Mouse (Mus musculus): ENCODE results near the gene Lrsam1. TPM values are rescaled to one million over a fixed set of nuclear protein-coding genes. Genes with fewer than 3 reads are reported as not detected.
A peak's percentile ranks its signal among the peaks of the same experiment; 100 is the strongest.

Gene Lrsam1
- polyA plus RNA-seq, 1 experiment from 2014 or later: 12.2 TPM

DNA sequence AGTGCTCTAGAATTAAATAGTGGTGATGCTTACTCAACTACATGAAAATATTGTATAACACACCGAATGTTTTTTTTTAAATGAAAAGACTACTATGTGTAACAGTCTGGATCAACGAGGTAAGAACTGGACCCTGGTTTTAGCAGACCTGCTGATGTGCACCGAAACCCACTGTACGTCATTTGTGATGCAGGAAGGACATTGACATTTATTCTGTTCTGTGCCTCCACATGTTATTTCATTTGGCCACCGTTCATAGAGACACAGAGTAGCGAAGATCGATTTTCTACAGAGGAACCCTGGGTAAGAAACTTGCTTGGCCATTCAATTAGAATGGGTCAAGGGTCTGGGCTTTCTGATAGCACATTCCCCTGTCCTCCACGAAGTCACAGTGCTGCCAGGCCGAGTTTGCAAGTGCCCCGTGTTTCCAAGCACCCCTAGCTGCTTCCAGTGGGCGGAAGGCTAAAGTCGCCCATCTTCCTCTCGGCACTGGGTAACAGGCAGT is 4.8 kb upstream of the Lrsam1 start:
- Histone ChIP-seq H3K27ac (peak overlapping the region; percentile 99), H3K4me1 (peaks cover 48% of the 10 kb centered on the region), H3K27me3 (no peaks in the 10 kb centered on the region), H3K9me3 (replicated peaks) (no peaks in the 10 kb centered on the region), H3K9ac (peak overlapping the region; percentile 81), H3K4me3 (replicated peaks) (peak overlapping the region; percentile 56), H3K36me3 (peaks cover 27% of the 10 kb centered on the region), H3K4me2 (peak overlapping the region; percentile 90)
- 7% methylated on average over 13 of the region's 13 CpGs for WGBS
- ATAC-seq (replicated peaks; ENCODE audit: low FRiP score): no peak; the same call in 1 of the 2 replicates

DNA sequence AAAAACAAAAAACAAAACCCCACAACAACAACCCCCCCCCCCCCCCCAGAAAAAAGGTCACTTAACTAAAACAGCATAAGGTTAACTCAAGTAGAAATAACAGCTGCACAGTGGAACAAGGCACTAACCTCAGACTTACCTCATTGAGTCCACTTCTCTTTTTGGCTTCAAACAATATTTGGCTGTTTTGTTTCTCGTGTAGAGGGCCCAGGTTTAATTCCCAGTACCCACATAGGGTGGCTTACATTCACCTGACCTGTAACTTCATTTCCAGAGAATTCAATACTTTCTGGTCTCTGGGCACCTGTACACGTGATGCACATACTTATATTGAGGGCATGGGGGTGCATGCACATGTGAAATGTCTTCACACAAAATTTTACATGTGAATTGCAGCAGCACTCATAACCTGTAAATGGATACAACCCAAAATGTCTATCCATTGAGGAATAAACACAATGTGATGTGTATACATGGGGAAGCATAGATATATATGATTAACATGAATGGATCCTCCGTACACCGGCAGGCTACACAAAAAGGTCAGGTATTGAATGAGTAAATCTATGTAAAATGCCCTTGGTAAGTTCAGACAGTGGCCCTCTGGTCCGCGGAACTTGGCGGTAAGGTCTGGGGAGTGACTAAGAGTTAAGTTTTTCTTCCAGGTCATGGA is 4.2 kb upstream of the Lrsam1 start:
- Histone ChIP-seq H3K4me2 (peak overlapping the region; percentile 90), H3K36me3 (peaks cover 27% of the 10 kb centered on the region), H3K4me1 (peaks cover 53% of the 10 kb centered on the region), H3K27ac (peak overlapping the region; percentile 99; the same call in 1 of the 2 replicates), H3K4me3 (replicated peaks) (peak overlapping the region; percentile 56; the same call in 1 of the 2 replicates), H3K9me3 (replicated peaks) (no peaks in the 10 kb centered on the region), H3K9ac (0 out of 2 replicates have a peak overlapping the region, but pooled peaks have one; percentile 81), H3K27me3 (no peaks in the 10 kb centered on the region)
- no peak for ATAC-seq (replicated peaks; ENCODE audit: low FRiP score)
- 13% methylated on average over 7 of the region's 7 CpGs for WGBS

DNA sequence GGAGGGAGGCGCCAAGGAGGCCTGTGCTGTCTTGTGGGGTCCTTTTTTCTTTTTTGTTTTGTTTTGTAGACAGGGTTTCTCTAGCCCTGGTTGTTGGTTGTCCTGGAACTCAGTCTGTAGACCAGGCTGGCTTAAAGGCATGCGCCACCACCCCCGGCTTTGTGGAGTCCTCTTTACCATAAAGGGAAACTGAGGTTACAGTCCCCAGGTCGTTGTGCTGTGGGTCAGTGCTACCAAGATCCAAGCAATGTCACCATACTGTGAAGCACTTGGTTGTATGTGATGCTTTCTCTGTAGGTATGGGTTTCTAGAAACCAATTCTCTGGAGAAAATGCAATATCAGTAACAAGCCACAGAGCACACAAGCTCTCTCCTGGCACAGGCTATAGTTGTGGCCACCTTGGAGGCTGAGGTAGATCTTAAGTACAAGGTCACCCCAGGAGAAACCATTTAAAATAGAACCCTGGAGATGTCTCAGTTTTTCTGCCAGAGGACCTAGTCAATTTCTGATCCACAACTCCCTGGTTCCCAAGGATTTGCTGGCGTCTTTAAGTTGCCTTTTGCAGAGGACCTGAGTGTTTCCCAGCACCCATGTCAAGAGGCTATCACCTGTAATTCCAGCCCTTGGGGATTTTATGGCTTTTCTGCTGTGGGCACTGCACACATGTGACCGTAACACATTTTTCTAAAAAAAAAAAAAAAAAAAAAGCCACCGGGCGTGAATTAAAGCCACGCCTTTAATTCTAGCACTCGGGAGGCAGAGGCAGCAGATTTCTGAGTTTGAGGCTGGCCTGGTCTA is 3.4 kb upstream of the Lrsam1 start:
- Histone ChIP-seq H3K9me3 (replicated peaks) (no peaks in the 10 kb centered on the region), H3K4me3 (replicated peaks) (peak overlapping the region; percentile 8; the same call in 1 of the 2 replicates), H3K4me1 (peaks cover 61% of the 10 kb centered on the region), H3K36me3 (peaks cover 27% of the 10 kb centered on the region), H3K9ac (no peak overlapping the region), H3K4me2 (peak overlapping the region; percentile 68), H3K27ac (peak overlapping the region; percentile 46), H3K27me3 (no peaks in the 10 kb centered on the region)
- no peak for ATAC-seq (replicated peaks; ENCODE audit: low FRiP score)
- 34% methylated on average over 10 of the region's 10 CpGs for WGBS

DNA sequence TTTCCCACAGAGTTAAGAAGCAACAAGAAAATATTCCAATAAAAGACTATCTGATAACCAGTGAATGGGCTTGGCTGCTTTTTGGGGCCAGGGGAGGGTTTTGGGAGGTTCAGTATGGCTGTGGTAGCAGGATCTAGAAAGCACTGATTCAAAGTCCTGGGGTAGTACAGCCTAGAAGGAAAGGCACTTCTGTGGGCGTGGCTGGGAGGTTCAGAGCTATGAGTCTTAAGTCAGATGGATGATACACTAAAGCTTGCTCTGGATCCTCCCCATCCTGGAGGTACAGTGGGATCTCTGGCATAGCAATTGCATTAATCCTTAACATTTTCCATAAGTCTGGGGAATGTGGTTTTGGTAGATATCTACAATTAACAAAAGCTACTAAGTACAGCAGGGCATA is 2.6 kb upstream of the Lrsam1 start:
- H3K9me3 ChIP-seq (replicated peaks): no peaks in the 10 kb centered on the region
- peak overlapping the region; percentile 90 for H3K4me3 ChIP-seq (replicated peaks)
- no peaks in the 10 kb centered on the region for H3K27me3 ChIP-seq
- peak overlapping the region; percentile 68 for H3K4me2 ChIP-seq
- 73% methylated on average over 1 of the region's 1 CpGs for WGBS
- H3K9ac ChIP-seq: peak overlapping the region; percentile 98
- H3K36me3 ChIP-seq: peaks cover 27% of the 10 kb centered on the region
- H3K4me1 ChIP-seq: peaks cover 61% of the 10 kb centered on the region
- ATAC-seq (replicated peaks; ENCODE audit: low FRiP score): no peak
- peak overlapping the region; percentile 46 for H3K27ac ChIP-seq

DNA sequence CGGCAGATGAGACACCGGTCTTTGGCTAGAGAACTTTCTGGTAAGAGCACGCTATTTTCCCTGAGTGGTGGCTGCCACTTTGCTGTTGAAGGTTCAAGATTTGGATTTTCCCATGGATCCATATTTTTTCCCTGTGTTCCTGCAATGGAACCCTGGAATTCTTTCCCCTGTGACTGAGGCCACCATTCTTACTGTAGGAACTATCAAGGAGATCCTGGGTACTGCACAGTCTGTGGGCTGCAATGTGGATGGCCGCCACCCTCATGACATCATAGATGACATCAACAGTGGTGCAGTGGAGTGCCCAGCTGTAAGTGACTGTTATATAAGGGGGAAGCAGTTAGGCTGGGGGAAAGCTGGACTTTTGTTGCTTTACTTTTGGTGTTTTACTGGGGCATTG is 2.1 kb upstream of the Lrsam1 start:
- Histone ChIP-seq H3K27me3 (no peaks in the 10 kb centered on the region), H3K36me3 (peaks cover 27% of the 10 kb centered on the region), H3K9ac (peak overlapping the region; percentile 98), H3K4me3 (replicated peaks) (peak overlapping the region; percentile 90), H3K4me2 (peak overlapping the region; percentile 68), H3K9me3 (replicated peaks) (no peaks in the 10 kb centered on the region), H3K27ac (peak overlapping the region; percentile 91), H3K4me1 (peaks cover 61% of the 10 kb centered on the region)
- ATAC-seq (replicated peaks; ENCODE audit: low FRiP score): no peak
- WGBS: 63% methylated on average over 4 of the region's 4 CpGs

DNA sequence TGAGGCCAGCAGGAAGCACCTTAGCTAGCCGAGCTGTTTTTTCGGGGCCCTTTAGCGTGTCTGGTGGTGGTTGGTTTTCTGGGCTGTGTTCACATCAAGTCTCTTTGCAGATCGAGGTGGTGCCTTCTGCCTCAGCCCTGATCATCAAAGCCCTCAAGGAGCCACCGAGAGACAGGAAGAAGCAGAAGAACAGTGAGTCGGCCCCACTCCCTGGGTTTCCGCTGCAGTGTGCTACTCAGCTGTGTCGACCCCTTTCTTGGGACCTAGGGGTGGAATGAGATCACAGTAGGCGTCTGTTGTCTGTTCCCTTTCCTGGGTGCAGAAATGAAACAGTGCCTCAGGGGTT is 1.4 kb upstream of the Lrsam1 start:
- H3K4me3 ChIP-seq (replicated peaks): peak overlapping the region; percentile 90
- ATAC-seq (replicated peaks; ENCODE audit: low FRiP score): no peak
- peak overlapping the region; percentile 68 for H3K4me2 ChIP-seq
- H3K27me3 ChIP-seq: no peaks in the 10 kb centered on the region
- H3K9me3 ChIP-seq (replicated peaks): no peaks in the 10 kb centered on the region
- H3K4me1 ChIP-seq: peaks cover 59% of the 10 kb centered on the region
- peaks cover 32% of the 10 kb centered on the region for H3K36me3 ChIP-seq
- 2% methylated on average over 9 of the region's 9 CpGs for WGBS
- H3K9ac ChIP-seq: peak overlapping the region; percentile 98
- H3K27ac ChIP-seq: peak overlapping the region; percentile 91

DNA sequence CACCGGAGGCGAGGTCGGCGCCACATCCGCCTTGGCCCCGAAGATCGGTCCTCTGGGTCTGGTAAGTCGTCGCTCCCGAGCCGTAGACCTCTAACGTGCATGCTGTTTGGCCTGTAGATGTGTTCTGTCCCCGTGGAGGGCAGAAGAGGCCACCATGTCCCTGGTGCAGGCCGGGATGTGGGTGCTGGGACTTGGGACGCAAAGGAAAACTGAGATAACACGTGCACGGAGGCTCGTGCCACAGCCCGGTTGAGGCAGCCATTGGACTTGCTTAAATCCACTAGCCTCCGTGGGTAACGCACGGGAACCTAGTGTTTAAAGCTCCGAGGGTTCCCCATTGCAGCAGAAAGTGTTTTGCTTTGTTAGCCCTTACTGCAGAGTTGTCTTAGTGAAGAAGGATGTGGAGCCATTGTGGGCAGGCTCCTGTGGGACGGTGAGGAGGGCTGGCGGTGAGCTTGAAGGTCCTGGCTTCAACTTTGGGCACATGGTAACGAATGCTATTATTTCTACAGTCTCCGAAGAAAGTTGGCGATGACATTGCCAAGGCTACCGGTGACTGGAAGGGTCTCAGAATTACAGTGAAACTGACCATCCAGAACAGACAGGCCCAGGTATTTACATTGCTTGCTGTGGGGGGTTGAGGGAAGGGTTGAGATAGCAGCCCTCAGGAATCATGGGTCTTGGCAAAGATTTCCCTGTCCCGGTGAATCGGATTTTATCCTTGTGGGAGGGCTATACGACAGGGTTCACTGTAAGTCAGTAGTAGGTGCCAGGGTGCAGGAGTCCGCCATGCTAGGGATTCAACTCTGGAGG is 854 bp upstream of the Lrsam1 start:
- 1% methylated on average over 33 of the region's 33 CpGs for WGBS
- H3K4me3 ChIP-seq (replicated peaks): peak overlapping the region; percentile 90
- no peak for ATAC-seq (replicated peaks; ENCODE audit: low FRiP score)
- H3K9me3 ChIP-seq (replicated peaks): no peaks in the 10 kb centered on the region
- H3K36me3 ChIP-seq: peaks cover 38% of the 10 kb centered on the region
- H3K27me3 ChIP-seq: no peaks in the 10 kb centered on the region
- peak overlapping the region; percentile 68 for H3K4me2 ChIP-seq
- H3K9ac ChIP-seq: peak overlapping the region; percentile 98
- H3K4me1 ChIP-seq: peaks cover 53% of the 10 kb centered on the region
- peak overlapping the region; percentile 91 for H3K27ac ChIP-seq

DNA sequence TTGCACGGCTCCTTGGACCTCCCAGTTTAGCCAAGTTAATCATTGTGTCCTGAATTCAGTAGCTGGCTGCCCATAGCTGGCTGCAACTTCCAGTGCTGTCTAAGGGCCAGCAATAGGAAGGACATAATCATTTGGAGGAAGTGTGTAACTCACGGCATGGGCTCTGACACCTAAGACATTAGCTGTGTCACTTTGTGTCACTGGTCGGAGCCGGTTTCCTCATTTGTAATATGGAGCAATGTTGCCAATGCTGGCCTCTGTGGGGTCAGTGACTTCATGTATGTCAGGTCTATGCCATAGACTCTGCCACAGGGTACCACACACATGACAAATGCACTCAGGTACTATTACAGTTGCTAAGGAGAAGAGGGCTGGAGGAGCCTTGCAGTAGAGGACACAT is 1.1 kb downstream of the Lrsam1 start:
- no peaks in the 10 kb centered on the region for H3K9me3 ChIP-seq (replicated peaks)
- ATAC-seq (replicated peaks; ENCODE audit: low FRiP score): no peak
- peak overlapping the region; percentile 75 for H3K9ac ChIP-seq
- no peak overlapping the region for H3K27ac ChIP-seq
- H3K27me3 ChIP-seq: no peaks in the 10 kb centered on the region
- H3K4me1 ChIP-seq: peaks cover 37% of the 10 kb centered on the region
- 84% methylated on average over 4 of the region's 4 CpGs for WGBS
- H3K4me2 ChIP-seq: peak overlapping the region; percentile 68
- H3K4me3 ChIP-seq (replicated peaks): peak overlapping the region; percentile 90
- peaks cover 47% of the 10 kb centered on the region for H3K36me3 ChIP-seq

DNA sequence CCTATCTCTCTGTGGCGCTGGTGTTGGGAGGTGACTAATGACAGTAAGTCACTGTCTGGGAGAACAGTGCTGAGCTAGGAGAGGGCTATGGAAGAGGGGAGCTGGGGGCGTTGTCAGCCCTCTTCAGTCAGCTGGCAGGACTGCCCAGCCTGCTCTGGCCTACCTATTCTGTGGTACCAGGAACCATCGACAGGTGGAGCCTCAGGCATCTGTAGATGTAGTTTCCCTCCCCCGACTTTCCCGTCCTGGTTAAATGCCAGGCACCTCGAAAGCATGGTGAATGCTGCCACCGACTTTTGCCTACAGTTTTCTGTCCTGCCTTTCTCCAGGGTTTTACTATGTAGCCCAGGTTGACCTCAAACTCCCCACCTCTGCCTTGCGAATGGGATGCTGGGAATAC is 4.1 kb downstream of the Lrsam1 start:
- ATAC-seq (replicated peaks; ENCODE audit: low FRiP score): no peak
- WGBS: 55% methylated on average over 8 of the region's 8 CpGs
- Histone ChIP-seq H3K36me3 (peaks cover 44% of the 10 kb centered on the region), H3K9me3 (replicated peaks) (peaks cover 5% of the 10 kb centered on the region; the same call in 1 of the 2 replicates), H3K4me1 (peaks cover 12% of the 10 kb centered on the region), H3K4me3 (replicated peaks) (no peak overlapping the region), H3K27me3 (no peaks in the 10 kb centered on the region), H3K27ac (no peak overlapping the region), H3K9ac (no peak overlapping the region), H3K4me2 (no peak overlapping the region)

DNA sequence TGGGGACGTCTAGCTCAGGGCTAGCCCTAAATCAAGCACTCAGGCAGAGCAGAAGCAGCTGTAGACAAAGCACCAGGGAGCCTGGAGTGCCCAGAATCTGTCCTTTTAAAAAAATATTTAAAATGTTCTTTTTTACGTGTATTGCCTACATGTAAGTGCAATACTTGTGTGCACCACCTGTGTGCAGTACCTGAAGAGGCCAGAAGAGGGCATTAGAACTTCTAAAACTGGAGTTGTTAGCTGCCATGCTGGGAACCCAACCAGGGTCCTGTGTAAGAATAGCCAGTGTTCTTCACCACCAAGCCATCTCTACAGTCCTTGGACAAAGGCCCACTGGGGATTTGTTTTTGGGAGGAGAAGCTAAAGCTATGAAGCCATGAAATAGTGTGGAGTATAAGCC is 6.8 kb downstream of the Lrsam1 start:
- H3K36me3 ChIP-seq: peaks cover 57% of the 10 kb centered on the region
- H3K27ac ChIP-seq: no peak overlapping the region
- no peak overlapping the region for H3K4me2 ChIP-seq
- no peaks in the 10 kb centered on the region for H3K27me3 ChIP-seq
- no peak for ATAC-seq (replicated peaks; ENCODE audit: low FRiP score)
- WGBS: 92% methylated on average over 2 of the region's 2 CpGs
- H3K9ac ChIP-seq: no peak overlapping the region
- no peaks in the 10 kb centered on the region for H3K4me1 ChIP-seq
- no peak overlapping the region for H3K4me3 ChIP-seq (replicated peaks)
- peaks cover 5% of the 10 kb centered on the region; the same call in 1 of the 2 replicates for H3K9me3 ChIP-seq (replicated peaks)

DNA sequence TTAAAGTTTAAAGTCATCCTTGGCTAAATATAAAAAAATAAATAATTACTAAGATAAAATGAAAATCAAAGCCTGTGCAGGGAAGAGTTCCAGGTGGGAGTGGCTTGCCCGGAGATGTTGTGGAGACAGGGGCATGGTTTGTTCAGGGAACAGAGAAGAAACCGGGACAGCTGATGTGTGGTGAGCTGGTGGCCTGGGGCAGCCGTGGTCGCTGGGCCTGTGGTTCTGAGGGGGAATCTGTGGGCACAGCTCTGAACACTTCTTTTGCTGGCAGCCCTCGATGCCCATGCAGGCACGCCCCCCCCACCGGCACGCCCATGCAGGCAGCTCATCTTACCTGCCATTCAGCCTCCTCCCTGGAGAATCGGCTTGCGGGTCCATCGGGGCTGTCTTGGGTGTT is 14.0 kb downstream of the Lrsam1 start:
- H3K4me3 ChIP-seq (replicated peaks): no peak overlapping the region
- H3K27me3 ChIP-seq: no peaks in the 10 kb centered on the region
- WGBS: 88% methylated on average over 11 of the region's 11 CpGs
- H3K27ac ChIP-seq: no peak overlapping the region
- no peak overlapping the region for H3K9ac ChIP-seq
- H3K4me1 ChIP-seq: no peaks in the 10 kb centered on the region
- no peak for ATAC-seq (replicated peaks; ENCODE audit: low FRiP score)
- H3K4me2 ChIP-seq: no peak overlapping the region
- no peaks in the 10 kb centered on the region for H3K9me3 ChIP-seq (replicated peaks)
- H3K36me3 ChIP-seq: peaks cover 63% of the 10 kb centered on the region

Measured in kidney, embryonic 15.5 days (tissue).